Comparison of ENCODE assay signal across 8 mouse cellular contexts in genomic region chr4:130801624-130802329, GRCm38 (mm10). TPM values are rescaled to one million over a fixed set of nuclear protein-coding genes. Genes with fewer than 3 reads are reported as not detected.
DNase-seq lines count a peak whose midpoint lies in the region; ATAC-seq and TF ChIP-seq lines count a peak whose summit lies in the region.

No protein-coding gene starts in this region.

- H3K9me3 ChIP-seq in heart, embryonic 12.5 days (replicated peaks), result no peaks in the 10 kb centered on the region
- no peaks in the 10 kb centered on the region for H3K9me3 ChIP-seq in limb, embryonic 14.5 days (ENCODE audit: control insufficient read depth, low read length)

- intact Hi-C loops in gastrocnemius, adult 2 months (cut with DNase I), result no loop called here
- intact Hi-C loops in left cerebral cortex, adult 2 months (cut with DNase I), result no loop called here

- H3K9ac ChIP-seq in heart, embryonic 12.5 days, result no peak overlapping the region
- H3K9ac ChIP-seq in limb, embryonic 14.5 days (ENCODE audit: low read depth, low read length, severe bottlenecking), result no peak overlapping the region

- peaks cover 83% of the 10 kb centered on the region for H3K4me1 ChIP-seq in heart, embryonic 12.5 days (replicated peaks)
- H3K4me1 ChIP-seq in limb, embryonic 14.5 days (ENCODE audit: control insufficient read depth, insufficient read depth, low read length), result peaks cover 42% of the 10 kb centered on the region

- 0 out of 2 replicates have a peak, but pooled peaks cover 4% of the 10 kb centered on the region for H3K36me3 ChIP-seq in heart, embryonic 12.5 days
- H3K36me3 ChIP-seq in limb, embryonic 14.5 days (ENCODE audit: control insufficient read depth, insufficient read depth, low read length), result peaks cover 7% of the 10 kb centered on the region; the same call in 1 of the 2 replicates

- DNase-seq in gastrocnemius, adult 2 months, result no peak
- no peak for DNase-seq in gastrocnemius, postnatal 10 days
- DNase-seq in limb, embryonic 14.5 days (ENCODE audit: low spot score), result peak; percentile 52
- no peak for DNase-seq in c-Kit-positive CD71-positive TER-119-positive erythroid progenitor cells, embryonic 14.5 days (ENCODE audit: low spot score)
- DNase-seq in left cerebral cortex, adult 2 months (ENCODE audit: extremely low spot score in 1 of 2, low spot score in 2 of 2), result no peak
- no peak for DNase-seq in left cerebral cortex, adult 18-20 months (ENCODE audit: low spot score in 2 of 2)

- no peaks in the 10 kb centered on the region for H3K27me3 ChIP-seq in heart, embryonic 12.5 days (replicated peaks)
- no peaks in the 10 kb centered on the region for H3K27me3 ChIP-seq in limb, embryonic 14.5 days (ENCODE audit: control insufficient read depth, insufficient read depth, low read length)

- no peak for TF ChIP-seq CTCF in gastrocnemius, adult 2 months (IDR thresholded peaks at IDR 0.05)
- TF ChIP-seq CTCF in left cerebral cortex, adult 2 months (IDR thresholded peaks at IDR 0.05), result no peak

- peak overlapping the region; percentile 63 for H3K27ac ChIP-seq in gastrocnemius, adult 2 months
- H3K27ac ChIP-seq in heart, embryonic 12.5 days (ENCODE audit: poor library complexity, severe bottlenecking), result no peak overlapping the region; the same call in 1 of the 2 replicates
- H3K27ac ChIP-seq in limb, embryonic 14.5 days (replicated peaks; ENCODE audit: low read depth, low read length), result no peak overlapping the region
- H3K27ac ChIP-seq in left cerebral cortex, adult 2 months, result no peak overlapping the region

- no peak for TF ChIP-seq POLR2A in limb, embryonic 14.5 days (IDR thresholded peaks at IDR 0.05; ENCODE audit: borderline replicate concordance, extremely low read depth, insufficient read depth, insufficient read length)

- peak; percentile 93 for ATAC-seq in CD4-positive, CD25-positive, alpha-beta regulatory T cell, adult 4 months
- ATAC-seq in heart, embryonic 12.5 days (ENCODE audit: insufficient number of reproducible peaks, low FRiP score), result no peak
- ATAC-seq in limb, embryonic 14.5 days (ENCODE audit: low FRiP score, low read depth), result no peak; the same call in 1 of the 2 replicates

- H3K4me2 ChIP-seq in heart, embryonic 12.5 days, result peak overlapping the region; percentile 15; the same call in 1 of the 2 replicates
- H3K4me2 ChIP-seq in limb, embryonic 14.5 days (replicated peaks; ENCODE audit: low read depth, low read length, severe bottlenecking), result 0 out of 2 replicates have a peak overlapping the region, but pooled peaks have one; percentile 10

- peak overlapping the region; percentile 32 for H3K4me3 ChIP-seq in gastrocnemius, adult 2 months
- no peak overlapping the region for H3K4me3 ChIP-seq in heart, embryonic 12.5 days
- H3K4me3 ChIP-seq in limb, embryonic 14.5 days (replicated peaks; ENCODE audit: low read length), result no peak overlapping the region
- no peak overlapping the region for H3K4me3 ChIP-seq in left cerebral cortex, adult 2 months

- 61% methylated on average over 10 of the region's 10 CpGs for WGBS in heart, embryonic 12.5 days
- WGBS in limb, embryonic 14.5 days, result 61% methylated on average over 9 of the region's 10 CpGs

RNA-seq across cellular contexts. Expression of gene Sdc3, which starts 9.4 kb away (rescaled TPM):
- 10 to 100 TPM in 1 of 2 experiments, 1 to 10 TPM in 1; 8.5 to 12.5 TPM for total RNA-seq in gastrocnemius, adult 2 months (2021)
- 10 to 100 TPM; 27.5 to 38.6 TPM for total RNA-seq in gastrocnemius, postnatal 10 days (2021)
- polyA plus RNA-seq in CD4-positive, CD25-positive, alpha-beta regulatory T cell, adult 4 months (2017; shearing (Covaris generic)), result 1 to 10 TPM in 1 of 2 experiments, under 1 TPM in 1; 0.40 to 1.5 TPM
- 35.9 and 38.7 TPM in 2 replicates for polyA plus RNA-seq in heart, embryonic 12.5 days (2016; fragmentation: Nextera tagmentation; extraction: Ambion mirVana)
- polyA plus RNA-seq in limb, embryonic 14.5 days (2012; rRNA removed), result 89.5 and 146 TPM in 2 replicates
- 35.4 and 41.1 TPM in 2 replicates for polyA plus RNA-seq in limb, embryonic 14.5 days (2014; fragmentation: Nextera tagmentation; extraction: Ambion mirVana)
- 100 to 1,000 TPM; 136 to 167 TPM for total RNA-seq in left cerebral cortex, adult 2 months (2021)
- total RNA-seq in left cerebral cortex, adult 18-20 months (2021), result 100 to 1,000 TPM; 150 to 156 TPM
